Mouse (Mus musculus) spleen, adult 2 months (tissue): Measurements from ENCODE around the gene Pts.

Experiments
- CTCF ChIP-seq: fragments of 200-500 bp; IDR thresholded peaks from 2 replicates; pipeline ENCODE4 v1.5.1; 2011; ENCODE audit warnings: mild to moderate bottlenecking, inconsistent platforms; ENCODE audit not compliant: insufficient read depth, insufficient read length, insufficient replicate concordance; ENCODE audit errors: extremely low read depth
- POLR2A ChIP-seq: fragments of 200-500 bp; IDR thresholded peaks from 2 replicates; pipeline ENCODE4 v1.6.1; 2011; ENCODE audit warnings: low read depth, low read length, inconsistent platforms

DNA sequence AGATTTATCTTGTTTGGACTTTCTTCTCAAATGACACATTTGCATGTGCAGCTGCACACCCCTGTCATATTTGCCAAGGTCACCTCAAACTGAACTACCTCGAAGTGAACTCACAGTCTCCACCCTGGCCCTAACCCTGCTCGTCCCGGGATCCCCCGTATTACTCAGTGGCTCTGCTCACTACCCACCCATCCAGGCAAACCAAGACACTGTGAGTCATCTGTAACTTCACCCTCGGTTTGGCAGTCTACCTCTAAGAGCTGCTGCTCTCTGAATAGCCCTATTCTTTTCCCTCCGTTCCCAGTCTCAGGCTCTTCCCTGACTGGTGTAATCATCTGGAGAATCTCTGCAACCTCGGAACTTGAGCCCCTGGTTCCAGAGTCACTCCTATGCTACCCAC is 51.9 kb downstream of the Pts start:
- TF ChIP-seq CTCF, result no peak
- no peak for TF ChIP-seq POLR2A
